Mouse (Mus musculus) ES-E14 (cell line): ENCODE data around the gene Tulp2.

Experiments
- CHD2 ChIP-seq: IDR thresholded peaks from 2 replicates; pipeline ENCODE4 v1.6.1; 2014; ENCODE audit warnings: mild to moderate bottlenecking, low read depth, low read length, inconsistent platforms
- ZC3H11A ChIP-seq: IDR thresholded peaks from 2 replicates; pipeline ENCODE4 v1.6.1; 2012; ENCODE audit warnings: low read depth, mild to moderate bottlenecking, inconsistent platforms, low read length, borderline replicate concordance
- ZNF384 ChIP-seq: IDR thresholded peaks from 2 replicates; pipeline ENCODE4 v1.6.1; 2012; ENCODE audit warnings: low read depth, low read length, inconsistent platforms

DNA sequence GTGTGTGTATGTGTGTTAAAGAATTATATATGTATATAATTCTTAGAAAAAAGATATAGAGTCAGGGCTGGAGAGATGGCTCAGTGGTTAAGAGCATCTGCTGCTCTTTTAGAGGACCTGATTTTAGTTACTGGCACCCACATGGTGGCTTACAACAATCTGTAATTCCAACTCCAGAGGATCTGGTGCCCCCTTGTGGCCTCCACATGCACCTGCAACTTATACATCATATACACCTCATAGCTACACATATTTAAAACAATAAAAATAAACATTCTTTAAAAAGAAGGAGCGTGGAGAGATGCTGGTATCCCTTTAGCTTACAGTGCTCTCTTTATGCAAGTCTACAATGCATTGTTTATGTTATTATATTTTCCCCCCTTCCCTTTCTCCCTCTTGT is 62.8 kb downstream of the Tulp2 start:
- TF ChIP-seq CHD2 = no peak
- TF ChIP-seq ZC3H11A = no peak
- TF ChIP-seq ZNF384 = no peak
